Mouse (Mus musculus) midbrain, embryonic 10.5 days (tissue): ENCODE measurements around the gene Gzmm. TPM values are rescaled to one million over a fixed set of nuclear protein-coding genes. Genes with fewer than 3 reads are reported as not detected.

Source experiments
- DNase-seq: peaks from one replicate; pipeline ENCODE4 v3.0.0-alpha.2; 2017; ENCODE audit warnings: low spot score
- H3K27ac ChIP-seq: fragments of 300-500 bp; sonication (generic); replicated peaks from 2 replicates; pipeline ENCODE4 v1.5.1; 2016; ENCODE audit warnings: mild to moderate bottlenecking
- H3K27me3 ChIP-seq: fragments of 300-500 bp; sonication (generic); 2 replicates; pipeline ENCODE4 v1.6.1; 2016; ENCODE audit warnings: low read depth, mild to moderate bottlenecking; ENCODE audit not compliant: poor library complexity, severe bottlenecking
- H3K36me3 ChIP-seq: fragments of 300-500 bp; sonication (generic); 2 replicates; pipeline ENCODE4 v1.6.1; 2016; ENCODE audit warnings: mild to moderate bottlenecking, moderate library complexity
- H3K4me1 ChIP-seq: fragments of 300-500 bp; sonication (generic); 2 replicates; pipeline ENCODE4 v1.6.1; 2016
- H3K4me3 ChIP-seq: fragments of 300-500 bp; sonication (generic); 2 replicates; pipeline ENCODE4 v1.5.1; 2016; ENCODE audit warnings: mild to moderate bottlenecking, moderate library complexity
- H3K9me3 ChIP-seq: fragments of 300-500 bp; sonication (generic); replicated peaks from 2 replicates; pipeline ENCODE4 v1.6.1; 2016; ENCODE audit warnings: mild to moderate bottlenecking
- WGBS: fragments of 180-500 bp; shearing (Covaris S2); methylation state at CpG from one replicate; pipeline ENCODE4 v1.1.7; 2016; 5-methylcytosine and 5-hydroxymethylcytosine counted together
- polyA plus RNA-seq: library from polyadenylated mRNA; unstranded; fragments of >200 nt; fragmentation: Nextera tagmentation; extraction: Ambion mirVana; gene quantifications from 2 replicates; pipeline ENCODE4 v1.2.1, GENCODE M21; 2016

The Gzmm gene
- polyA plus RNA-seq, 1 experiment from 2014 or later: 0.98 TPM

DNA sequence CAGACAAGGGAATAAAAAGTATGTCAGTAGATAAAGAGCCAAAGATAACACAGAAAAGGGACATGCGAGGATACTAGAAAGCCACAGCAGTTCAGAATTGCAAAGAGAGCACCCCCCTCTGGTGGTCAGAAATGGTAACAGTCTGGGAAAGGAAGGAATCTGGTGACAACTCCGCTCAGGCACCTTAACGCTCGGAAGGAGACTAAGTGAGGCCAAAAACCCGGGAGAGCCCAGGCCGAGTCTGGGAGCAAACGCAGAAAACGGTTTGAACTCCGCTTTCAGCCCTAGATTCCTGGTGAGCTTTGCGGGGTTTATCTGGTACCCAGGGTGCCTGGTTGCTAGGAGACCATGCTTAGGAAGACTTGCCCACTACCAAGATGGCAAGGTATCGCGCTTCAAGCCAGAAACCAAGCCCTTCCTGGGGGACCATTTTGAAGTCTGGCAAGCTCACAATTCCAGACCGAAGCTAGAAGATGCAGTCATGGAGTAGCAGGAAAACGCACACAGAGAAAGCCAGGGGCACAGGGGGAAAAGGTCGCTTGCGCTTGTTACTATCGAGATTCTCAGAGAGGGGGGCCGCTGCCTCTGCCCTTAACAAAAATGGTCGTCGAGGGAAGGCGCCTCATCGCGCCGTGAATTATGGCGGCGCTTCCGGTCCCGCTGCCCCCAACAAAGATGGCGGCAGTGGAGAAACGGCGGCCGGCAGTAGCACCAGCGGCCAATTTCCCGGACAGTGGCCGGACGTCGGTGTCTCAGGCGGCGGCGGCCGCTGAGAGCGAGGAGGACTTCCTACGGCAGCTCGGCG lies 19.8 kb upstream of the Gzmm start, which contains the start of gene Tpgs1:
TSS of gene Tpgs1 (plus strand) at position 599 of the 805 bp plus-strand sequence.
- Histone ChIP-seq H3K9me3 (no peaks in the 10 kb centered on the region), H3K27me3 (0 out of 2 replicates have a peak, but pooled peaks cover 5% of the 10 kb centered on the region), H3K36me3 (peaks cover 26% of the 10 kb centered on the region), H3K4me3 (peak within 1 kb of the TSS; percentile 96), H3K4me1 (peaks cover 36% of the 10 kb centered on the region), H3K27ac (peak within 1 kb of the TSS; percentile 98)
- under 1% methylated on average over 45 of the region's 45 CpGs for WGBS
- DNase-seq: peak; percentile 92

DNA sequence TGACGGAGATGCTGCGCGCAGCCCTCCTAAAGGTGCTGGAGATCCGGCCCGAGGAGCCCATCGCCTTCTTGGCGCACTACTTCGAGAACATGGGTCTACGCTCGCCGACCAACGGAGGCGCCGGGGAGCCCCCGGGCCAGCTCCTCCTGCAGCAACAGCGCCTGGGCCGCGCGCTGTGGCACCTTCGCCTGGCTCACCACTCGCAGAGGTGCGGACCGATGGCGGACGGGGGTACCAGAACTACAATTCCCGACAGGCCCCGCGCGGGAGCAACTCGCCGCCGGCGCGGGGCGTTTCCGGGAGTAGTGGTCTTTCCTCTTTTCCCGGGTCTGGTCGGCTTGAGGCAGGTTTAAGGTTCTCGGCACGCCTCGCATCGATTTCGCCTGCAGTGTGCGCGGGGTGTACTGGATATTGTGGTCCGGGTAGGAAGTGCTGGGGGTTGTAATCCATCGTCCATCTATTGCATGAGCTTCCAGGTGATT lies 19.2 kb upstream of the Gzmm start:
- 0% methylated on average over 47 of the region's 47 CpGs for WGBS

DNA sequence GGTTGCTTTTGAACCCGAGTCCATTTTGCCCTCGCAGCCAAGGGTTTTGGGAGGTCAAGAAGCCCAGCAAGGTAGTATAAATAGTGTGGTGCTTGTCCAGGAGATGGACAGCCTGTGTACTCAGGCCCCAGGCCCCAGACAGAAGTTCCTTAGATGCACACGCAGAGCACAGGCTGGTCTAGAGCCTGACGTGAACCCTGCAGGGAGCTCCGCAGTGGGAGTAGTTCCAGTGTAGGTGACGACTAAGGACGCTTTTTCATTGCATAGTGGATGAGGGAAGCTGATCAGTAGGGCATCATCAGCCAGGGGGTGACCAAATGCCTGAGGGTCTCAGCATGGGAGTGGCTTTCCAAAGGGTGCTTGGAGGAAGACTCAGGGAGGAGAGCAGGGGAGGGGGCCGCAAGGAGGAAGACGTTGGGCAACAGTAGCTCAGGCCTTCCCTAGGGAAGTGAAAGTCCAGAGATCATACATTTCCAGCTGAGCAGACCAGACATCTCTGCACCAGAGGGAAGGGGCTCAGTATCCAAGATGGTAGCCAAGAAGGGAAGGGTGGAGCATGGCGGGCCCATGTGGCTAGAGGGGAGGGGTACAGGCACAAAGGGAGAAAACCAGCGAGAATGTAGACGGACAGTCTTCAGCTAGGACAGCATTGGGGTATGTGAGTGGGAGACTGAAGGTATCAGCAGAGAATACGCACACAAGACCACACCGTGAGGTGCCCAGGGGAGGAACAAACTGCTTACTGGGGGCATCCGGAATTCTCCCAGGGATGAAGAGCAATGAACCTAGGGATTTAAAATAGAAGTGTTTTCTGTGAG lies 18.5 kb upstream of the Gzmm start:
- no peak for DNase-seq
- peaks cover 35% of the 10 kb centered on the region for H3K36me3 ChIP-seq
- peak overlapping the region; percentile 98 for H3K27ac ChIP-seq
- no peaks in the 10 kb centered on the region for H3K9me3 ChIP-seq
- WGBS: 37% methylated on average over 15 of the region's 15 CpGs
- H3K4me3 ChIP-seq: peak overlapping the region; percentile 96
- peaks cover 30% of the 10 kb centered on the region for H3K4me1 ChIP-seq
- H3K27me3 ChIP-seq: peaks cover 4% of the 10 kb centered on the region; the same call in 1 of the 2 replicates

More for the DNA sequence above, 19.2 kb upstream of the Gzmm start:
- 0 out of 2 replicates have a peak, but pooled peaks cover 5% of the 10 kb centered on the region for H3K27me3 ChIP-seq
- peaks cover 30% of the 10 kb centered on the region for H3K4me1 ChIP-seq
- peak; percentile 85 for DNase-seq
- peak overlapping the region; percentile 96 for H3K4me3 ChIP-seq
- H3K9me3 ChIP-seq: no peaks in the 10 kb centered on the region
- H3K36me3 ChIP-seq: peaks cover 31% of the 10 kb centered on the region
- peak overlapping the region; percentile 98 for H3K27ac ChIP-seq

DNA sequence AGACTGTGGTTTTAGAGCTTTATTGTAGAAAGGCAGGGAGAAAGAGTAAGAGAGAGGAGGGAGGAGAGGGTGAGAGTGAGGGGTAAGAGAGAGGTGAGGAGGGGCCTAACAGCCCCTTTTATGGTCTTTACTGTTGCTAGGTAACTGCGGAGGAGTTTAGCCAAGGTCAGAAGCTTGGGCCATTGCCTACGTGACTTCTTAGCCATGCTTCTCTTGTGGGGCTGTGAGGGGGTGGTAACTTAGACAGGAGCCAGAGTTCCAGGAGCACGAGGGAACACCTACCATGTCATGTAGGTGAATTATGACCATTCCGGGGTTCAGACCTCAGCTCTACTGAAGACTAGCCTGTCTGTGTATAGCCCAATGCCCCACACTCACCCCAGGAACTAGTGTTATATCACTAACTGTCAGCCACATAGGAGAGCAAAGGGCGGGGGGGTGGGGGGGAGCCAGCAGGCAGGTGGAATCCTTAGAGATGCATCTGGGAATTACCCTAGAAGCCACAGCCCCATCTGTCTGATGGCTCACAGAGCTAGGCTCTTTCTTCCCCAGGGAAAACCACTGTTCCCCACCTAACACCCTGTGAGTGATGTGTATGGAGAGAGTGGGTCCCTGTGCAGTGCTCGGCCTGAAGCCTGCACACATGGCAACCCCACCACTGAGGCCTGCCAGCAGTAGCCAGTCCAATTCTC lies 17.3 kb upstream of the Gzmm start:
- Histone ChIP-seq H3K9me3 (no peaks in the 10 kb centered on the region), H3K4me3 (peak overlapping the region; percentile 96), H3K27ac (peak overlapping the region; percentile 98; the same call in 1 of the 2 replicates), H3K27me3 (peaks cover 8% of the 10 kb centered on the region; the same call in 1 of the 2 replicates), H3K4me1 (peaks cover 30% of the 10 kb centered on the region), H3K36me3 (peaks cover 46% of the 10 kb centered on the region)
- DNase-seq: no peak
- 71% methylated on average over 6 of the region's 6 CpGs for WGBS

DNA sequence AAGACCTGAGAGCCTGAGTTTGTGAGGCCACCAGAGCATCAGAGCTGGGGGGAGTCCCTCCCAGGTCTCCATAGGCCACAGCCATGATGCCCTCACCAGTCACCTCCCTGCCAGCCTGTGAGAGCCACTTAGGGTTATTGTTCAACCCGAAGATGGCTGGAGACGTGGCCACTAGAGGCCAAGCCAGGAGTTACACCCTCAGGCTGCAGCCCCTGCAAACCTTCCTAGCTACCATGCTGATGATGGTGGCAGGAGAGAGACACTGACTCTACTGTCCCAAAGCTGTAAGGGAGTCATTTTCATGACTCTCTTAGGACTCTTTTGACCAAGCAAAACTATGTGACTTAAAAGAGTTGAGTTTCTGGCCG lies 16.7 kb upstream of the Gzmm start:
- Histone ChIP-seq H3K36me3 (peaks cover 46% of the 10 kb centered on the region), H3K27ac (peak overlapping the region; percentile 98; the same call in 1 of the 2 replicates), H3K9me3 (no peaks in the 10 kb centered on the region), H3K4me3 (no peak overlapping the region; the same call in 1 of the 2 replicates), H3K27me3 (peaks cover 8% of the 10 kb centered on the region; the same call in 1 of the 2 replicates), H3K4me1 (peaks cover 30% of the 10 kb centered on the region)
- no peak for DNase-seq
- WGBS: 68% methylated on average over 3 of the region's 3 CpGs

DNA sequence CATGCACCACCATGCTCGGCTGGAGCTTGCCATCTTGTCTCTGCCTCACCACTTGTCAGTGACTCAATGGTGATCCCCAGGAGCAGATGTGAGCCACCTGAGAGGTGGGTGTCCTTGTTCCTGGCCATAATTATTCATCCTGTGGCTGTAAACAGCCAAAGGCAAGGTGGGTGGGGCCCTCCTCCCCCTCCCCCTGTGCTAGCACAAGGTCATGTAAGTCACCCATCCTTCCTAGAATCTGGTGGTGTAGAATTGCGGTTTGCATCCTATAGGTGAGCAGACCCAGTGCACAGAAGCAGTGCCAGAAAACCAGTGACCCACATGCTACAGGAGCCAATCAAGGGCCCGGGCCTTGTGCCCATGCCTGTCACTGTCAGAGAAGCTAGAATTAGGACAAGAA lies 15.8 kb upstream of the Gzmm start:
- WGBS: 92% methylated on average over 3 of the region's 3 CpGs
- H3K36me3 ChIP-seq: peaks cover 46% of the 10 kb centered on the region
- H3K27ac ChIP-seq: no peak overlapping the region
- no peak overlapping the region for H3K4me3 ChIP-seq
- H3K4me1 ChIP-seq: peaks cover 29% of the 10 kb centered on the region
- H3K9me3 ChIP-seq: no peaks in the 10 kb centered on the region
- DNase-seq: no peak
- peaks cover 8% of the 10 kb centered on the region; the same call in 1 of the 2 replicates for H3K27me3 ChIP-seq

DNA sequence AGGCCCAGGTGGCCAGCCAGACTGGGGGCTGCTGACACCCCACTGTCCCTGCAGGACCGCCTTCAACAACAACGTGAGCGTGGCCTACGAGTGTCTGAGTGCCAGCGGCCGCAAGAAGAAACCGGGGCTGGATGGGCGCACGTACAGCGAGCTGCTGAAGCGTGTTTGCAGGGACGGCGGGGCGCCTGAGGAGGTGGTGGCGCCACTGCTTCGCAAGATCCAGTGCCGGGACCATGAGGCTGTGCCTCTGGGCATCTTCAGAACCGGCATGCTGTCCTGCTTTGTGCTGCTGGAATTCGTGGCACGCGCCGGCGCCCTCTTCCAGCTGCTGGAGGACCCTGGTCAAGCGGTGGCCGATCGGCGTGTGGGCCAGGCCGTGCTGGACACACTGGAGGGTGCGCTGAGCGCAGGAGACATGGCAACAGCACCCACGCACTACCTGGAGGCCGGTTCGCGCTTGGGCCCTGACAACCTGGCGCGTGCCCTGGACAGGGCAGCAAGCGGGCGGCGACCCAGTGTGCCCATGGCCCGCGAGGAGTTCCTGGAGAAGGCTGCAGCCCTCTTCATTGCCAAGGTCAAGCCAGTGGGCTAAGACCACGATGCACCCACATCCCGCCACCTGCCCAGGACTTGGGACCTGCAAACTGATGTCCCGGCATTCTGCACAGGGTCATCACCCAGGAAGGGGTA lies 13.3 kb upstream of the Gzmm start:
- peak overlapping the region; percentile 9; the same call in 1 of the 2 replicates for H3K4me3 ChIP-seq
- no peak overlapping the region for H3K27ac ChIP-seq
- peaks cover 17% of the 10 kb centered on the region for H3K4me1 ChIP-seq
- H3K9me3 ChIP-seq: no peaks in the 10 kb centered on the region
- peaks cover 8% of the 10 kb centered on the region; the same call in 1 of the 2 replicates for H3K27me3 ChIP-seq
- no peak for DNase-seq
- peaks cover 46% of the 10 kb centered on the region for H3K36me3 ChIP-seq
- 57% methylated on average over 44 of the region's 44 CpGs for WGBS

DNA sequence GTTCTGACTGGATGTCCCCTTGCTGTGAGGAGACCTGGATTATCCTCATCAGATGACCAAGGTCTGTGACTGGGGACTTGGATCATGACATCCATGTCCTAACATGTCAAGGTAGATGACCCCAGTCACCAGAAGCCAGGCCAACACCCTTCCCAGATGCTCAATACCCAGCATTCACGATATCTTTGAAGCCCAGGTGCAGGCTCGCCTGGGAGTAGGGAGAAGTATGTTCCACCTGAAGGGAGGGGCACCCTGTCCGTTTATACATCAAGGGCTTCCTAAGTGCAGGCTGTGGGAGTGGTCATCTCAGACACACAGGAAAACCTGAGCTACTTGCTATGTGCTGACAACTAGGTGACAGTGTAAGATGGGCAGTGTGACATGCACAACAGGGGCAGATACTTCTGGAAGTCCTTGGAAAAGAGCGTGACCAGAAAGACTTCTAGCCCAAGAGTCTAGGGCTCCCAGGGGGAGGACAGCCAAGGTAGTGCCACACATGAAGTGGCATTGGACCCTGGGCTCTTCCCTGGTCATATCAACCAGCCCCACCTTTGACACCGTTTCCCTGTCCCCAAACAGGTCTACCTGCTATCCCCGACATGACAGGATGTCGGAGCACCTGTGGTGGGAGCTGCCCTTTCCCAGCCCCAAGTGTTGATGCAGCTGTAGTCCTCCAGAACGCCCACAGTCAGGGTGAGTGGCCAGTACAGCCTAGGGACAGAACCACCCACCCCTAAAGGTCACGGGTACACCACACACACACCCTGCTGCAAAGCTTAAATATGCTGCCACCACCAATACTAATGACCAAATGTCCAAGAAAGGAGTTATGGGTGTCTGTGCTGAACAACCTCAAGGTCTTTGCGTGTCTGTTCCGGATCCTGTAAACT lies 8.0 kb upstream of the Gzmm start:
- WGBS: 39% methylated on average over 11 of the region's 11 CpGs
- peaks cover 2% of the 10 kb centered on the region; the same call in 1 of the 2 replicates for H3K27me3 ChIP-seq

DNA sequence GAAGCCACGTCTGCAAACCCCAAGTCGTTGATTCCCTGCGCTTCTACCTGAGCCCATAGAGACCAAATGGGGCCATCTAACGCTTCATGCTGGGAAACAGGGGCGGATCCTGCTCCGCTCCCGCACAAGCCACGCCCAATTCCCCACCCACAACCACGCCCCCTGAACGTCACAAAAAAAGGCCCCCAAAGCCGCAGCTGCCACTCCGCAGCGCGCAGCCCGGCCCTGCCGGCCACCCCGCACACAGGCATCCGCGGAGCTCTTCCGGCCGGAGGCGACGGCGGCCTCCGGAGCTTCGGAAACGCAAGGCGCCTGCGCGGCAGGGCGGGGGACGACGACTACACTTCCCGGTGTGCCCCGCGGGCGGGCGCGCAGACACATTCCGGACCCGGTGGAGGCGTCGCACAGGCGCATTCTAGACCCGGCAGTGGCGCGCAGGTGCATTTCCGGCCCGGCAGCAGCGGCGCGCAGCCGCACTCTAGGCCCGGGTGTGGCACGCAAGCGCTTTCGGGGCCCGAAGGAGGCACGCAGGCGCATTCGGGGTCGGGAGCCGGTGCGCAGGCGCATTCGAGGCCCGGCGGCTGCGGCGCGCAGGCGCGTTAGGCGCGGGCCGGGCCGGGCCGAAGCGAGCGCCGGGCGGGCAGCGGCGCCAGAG lies 7.1 kb upstream of the Gzmm start, which contains the start of gene Cdc34:
TSS of gene Cdc34 (plus strand) at position 605 of the 655 bp plus-strand sequence.
- WGBS: under 1% methylated on average over 84 of the region's 84 CpGs
- Histone ChIP-seq H3K27me3 (no peaks in the 10 kb centered on the region), H3K4me1 (peaks cover 31% of the 10 kb centered on the region), H3K36me3 (peaks cover 31% of the 10 kb centered on the region), H3K4me3 (peak within 1 kb of the TSS; percentile 79), H3K9me3 (no peaks in the 10 kb centered on the region), H3K27ac (peak within 1 kb of the TSS; percentile 87)
- DNase-seq: peak; percentile 100

More for the DNA sequence above, 8.0 kb upstream of the Gzmm start:
- no peak for DNase-seq
- Histone ChIP-seq H3K4me1 (peaks cover 31% of the 10 kb centered on the region), H3K36me3 (peaks cover 27% of the 10 kb centered on the region), H3K4me3 (peak overlapping the region; percentile 79), H3K27ac (peak overlapping the region; percentile 87), H3K9me3 (no peaks in the 10 kb centered on the region)

DNA sequence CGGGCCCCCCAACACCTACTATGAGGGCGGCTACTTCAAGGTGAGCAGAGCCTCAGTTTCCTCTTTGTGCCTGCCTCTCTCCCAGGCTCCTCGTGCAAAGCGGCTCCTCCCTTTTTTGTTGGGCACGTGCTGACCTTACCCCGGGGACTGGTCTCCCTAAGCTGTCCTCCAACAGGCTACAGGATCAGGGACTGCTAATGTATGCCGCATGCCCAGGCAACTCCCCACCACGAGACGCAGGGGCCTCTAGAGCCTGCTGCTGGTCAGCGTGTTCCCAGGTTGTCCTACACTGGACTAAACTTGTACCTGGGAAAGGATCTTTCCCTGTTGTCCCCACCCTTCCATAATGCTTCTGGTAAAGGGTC lies 6.3 kb upstream of the Gzmm start:
- no peaks in the 10 kb centered on the region for H3K27me3 ChIP-seq
- H3K27ac ChIP-seq: peak overlapping the region; percentile 87
- WGBS: 0% methylated on average over 10 of the region's 10 CpGs
- H3K36me3 ChIP-seq: peaks cover 39% of the 10 kb centered on the region
- H3K9me3 ChIP-seq: no peaks in the 10 kb centered on the region
- peaks cover 31% of the 10 kb centered on the region for H3K4me1 ChIP-seq
- H3K4me3 ChIP-seq: peak overlapping the region; percentile 79
- peak; percentile 46 for DNase-seq
